Mouse (Mus musculus) embryo, embryonic 11.5 days (tissue): ENCODE data around the gene Cbx2.

ENCODE experiments used
- DNase-seq: peaks from one replicate; pipeline ENCODE4 v3.0.0-alpha.2; 2012; ENCODE audit warnings: low read depth, low spot score

Gene Cbx2

GRCm38 (mm10) chr11:119022895-119023615, at the start of gene Cbx2:
Gene Cbx2 (plus strand): TSS chr11:119022962.
- peak; percentile 85 for DNase-seq

DNA sequence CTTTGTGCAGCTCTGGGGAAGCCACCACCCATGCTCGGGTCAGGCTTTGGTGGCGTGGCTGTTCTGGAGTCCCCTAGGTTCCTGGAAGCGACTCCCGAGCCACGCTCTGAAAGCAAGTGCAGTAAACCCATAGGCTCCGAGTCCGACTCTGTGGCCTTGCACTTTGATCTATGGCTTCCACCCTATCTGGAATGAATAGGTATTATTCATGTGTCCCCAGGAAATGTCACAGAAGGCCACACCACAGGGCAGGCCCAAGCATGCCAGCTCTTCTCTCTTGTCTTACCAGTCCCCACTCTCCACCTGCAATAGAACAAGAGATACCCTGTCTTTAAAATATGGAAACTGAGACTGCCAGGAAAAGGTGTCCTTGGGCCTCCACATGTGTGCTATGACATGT, 48.4 kb upstream of the Cbx2 start:
- DNase-seq: no peak

DNA sequence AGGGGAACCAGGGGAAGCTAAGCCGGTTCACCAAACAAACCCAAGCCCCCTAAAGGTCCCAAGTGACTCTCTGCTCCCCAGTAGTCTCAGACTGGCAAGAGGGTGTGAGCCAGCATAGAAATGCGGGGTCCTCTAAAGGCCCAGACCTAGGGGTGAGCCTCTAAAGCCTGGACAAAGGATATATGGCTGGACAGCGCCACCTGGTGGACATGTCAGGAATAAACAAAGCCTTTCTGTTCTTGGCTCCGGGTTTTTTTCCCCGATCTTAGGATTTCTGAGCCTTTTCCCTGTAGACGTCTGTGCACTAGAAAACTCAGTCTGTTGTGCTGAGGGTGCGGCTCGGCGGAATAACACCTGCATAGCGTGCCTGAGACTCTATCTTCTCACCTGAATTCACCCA, 47.3 kb upstream of the Cbx2 start:
- DNase-seq: peak; percentile 67

GRCm38 (mm10) chr11:118975917-118976316, 46.8 kb upstream of the Cbx2 start:
- no peak for DNase-seq

DNA sequence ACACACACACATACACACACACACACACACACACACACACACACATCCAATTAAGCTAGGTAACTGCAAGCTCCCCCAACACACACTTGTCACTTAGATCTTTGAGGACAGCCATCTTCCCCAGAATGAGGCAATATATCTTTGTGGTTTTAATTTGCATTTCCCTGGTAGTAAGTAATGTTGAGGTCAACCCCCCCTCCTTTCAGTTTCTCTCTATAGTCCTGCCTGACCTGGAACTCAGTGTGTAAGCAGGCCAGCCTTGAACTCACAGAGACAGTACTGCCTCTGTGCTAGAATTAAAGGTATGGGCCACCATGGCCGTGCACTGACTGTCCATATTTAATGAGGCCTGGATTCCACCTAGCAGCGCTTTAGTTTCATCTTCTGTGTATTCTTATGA, 42.4 kb upstream of the Cbx2 start:
- no peak for DNase-seq

GRCm38 (mm10) chr11:118981012-118981776, 41.6 kb upstream of the Cbx2 start:
- no peak for DNase-seq

DNA sequence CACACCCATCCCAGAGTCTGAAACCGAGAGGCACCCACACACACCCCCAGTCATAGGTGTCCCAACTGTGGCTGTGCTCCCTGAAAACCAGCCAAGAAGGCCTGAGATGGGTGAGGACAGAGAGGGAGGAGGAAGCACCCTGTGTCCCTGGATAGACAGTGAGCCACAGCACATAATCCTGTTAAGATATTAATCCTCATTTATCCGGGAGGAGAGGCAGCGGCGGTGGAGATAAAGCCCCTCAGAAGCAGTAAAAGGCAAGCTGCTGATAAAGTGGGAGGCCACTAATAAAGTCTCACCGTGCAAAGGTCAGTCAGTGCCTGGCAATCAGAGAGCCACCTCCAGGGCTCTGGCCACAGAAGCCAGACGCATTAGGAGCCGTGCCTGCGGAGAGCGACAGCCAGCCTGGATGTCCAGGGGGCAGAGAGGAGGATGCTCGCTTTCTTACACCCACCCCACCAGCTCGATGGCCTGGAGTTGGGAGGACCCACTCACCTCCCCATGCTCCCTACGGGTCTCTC, 40.1 kb upstream of the Cbx2 start:
- no peak for DNase-seq

GRCm38 (mm10) chr11:118985571-118985970, 37.2 kb upstream of the Cbx2 start:
- no peak for DNase-seq

GRCm38 (mm10) chr11:118987999-118988398, 34.8 kb upstream of the Cbx2 start, which contains the start of gene Enpp7:
Gene Enpp7 (plus strand): TSS chr11:118988188.
- DNase-seq: no peak

DNA sequence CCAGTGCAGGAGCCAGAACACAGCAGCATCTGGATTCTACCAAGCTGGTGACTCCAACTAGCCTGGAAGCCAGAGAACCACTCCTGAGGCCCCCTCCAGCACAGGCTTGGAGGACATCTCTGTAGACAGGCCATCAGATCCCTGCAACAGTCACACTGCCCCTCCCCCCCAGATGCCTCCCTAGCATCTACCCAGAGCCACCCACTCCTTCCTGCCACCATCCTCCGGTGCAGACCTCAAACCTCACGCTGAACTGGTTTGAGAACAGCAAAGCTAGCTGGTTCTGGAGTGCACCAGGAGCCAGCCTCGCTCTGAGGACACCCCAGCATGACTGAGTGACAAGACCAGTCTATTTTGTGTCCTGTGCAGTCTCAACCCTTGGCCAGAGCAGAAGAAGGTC, 30.0 kb upstream of the Cbx2 start:
- DNase-seq: no peak

DNA sequence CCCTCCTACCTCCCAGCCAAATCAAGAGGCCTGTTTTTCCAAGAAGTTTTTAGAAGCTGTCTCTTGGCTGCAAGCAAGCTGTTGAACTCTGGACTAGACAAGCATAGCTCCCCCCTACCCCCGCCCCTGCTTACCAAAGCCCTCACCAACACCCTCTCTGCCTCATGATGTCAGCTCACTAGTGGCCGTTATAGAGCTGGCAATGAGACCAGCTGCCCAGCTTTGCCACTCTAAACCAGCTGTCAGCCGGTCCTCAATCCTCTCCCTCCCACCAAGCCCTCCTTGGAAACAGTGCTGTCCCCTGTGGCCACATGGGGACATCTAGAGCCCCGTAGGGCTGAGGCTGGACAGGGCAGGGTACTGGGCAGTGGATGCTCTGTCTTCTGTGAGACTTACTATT, 27.3 kb upstream of the Cbx2 start:
- no peak for DNase-seq

DNA sequence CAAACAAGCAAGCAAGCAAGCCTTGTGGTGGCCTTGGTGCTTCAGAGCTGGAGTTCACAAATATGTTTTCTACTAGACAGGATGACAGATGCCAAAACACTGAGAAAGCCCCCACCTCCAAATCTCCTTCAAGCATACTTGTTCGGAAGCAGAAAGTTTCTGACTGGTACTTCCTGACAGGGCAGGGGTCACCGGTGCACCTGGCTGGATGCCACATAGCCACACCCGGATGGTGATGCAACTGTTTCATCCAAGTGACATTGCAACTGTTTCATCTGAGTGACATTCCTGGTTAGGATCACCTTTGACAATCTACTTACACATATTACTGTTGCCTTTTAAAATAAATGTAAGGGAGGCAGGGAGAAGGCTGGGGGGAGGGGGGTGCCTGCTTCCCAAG, 25.6 kb upstream of the Cbx2 start:
- DNase-seq: no peak

- peak; percentile 84 for DNase-seq
These were observed 24.1 kb upstream of the Cbx2 start for GRCm38 (mm10) chr11:118998540-118999265.

DNA sequence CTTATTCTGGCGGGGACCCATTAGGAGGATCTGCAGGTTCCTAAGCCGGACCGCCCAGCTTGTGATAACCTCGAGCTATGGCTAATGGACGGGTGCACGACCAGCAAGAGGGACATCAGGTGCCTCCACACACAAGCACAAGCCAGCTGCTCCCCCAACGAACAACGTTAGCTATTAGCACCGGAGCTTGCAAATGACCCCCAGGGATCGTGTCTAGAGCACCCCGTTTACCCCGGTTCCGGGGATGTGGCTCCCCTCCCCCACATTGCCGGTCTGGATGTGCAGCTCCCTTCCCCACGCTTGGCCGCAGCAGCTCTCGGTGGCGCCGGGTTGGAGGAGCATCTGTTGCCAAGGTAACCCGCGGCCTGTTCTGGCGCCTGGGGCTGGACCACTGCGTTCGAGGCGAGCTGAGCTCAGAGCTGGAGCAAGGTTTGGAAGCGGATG, 23.4 kb upstream of the Cbx2 start:
- no peak for DNase-seq

DNA sequence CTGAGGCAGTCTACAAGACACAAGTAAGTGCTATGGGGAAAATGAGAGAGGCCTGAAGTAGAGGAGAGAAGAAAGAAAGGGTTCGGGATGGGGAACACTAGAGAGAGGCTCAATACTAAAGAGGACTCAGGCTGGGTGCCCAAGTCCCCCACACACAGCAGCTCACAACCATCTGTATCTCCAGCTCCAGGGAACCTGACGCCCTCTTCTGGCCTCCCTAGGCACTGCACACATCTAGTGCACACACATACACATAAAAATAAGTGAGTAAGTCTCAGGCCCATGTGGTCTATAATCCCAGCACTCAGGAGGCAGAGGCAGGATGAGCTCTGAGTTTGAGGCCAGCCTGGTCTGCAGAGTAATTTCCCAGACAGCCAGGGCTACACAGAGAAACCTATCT, 21.9 kb upstream of the Cbx2 start:
- DNase-seq: no peak

- no peak for DNase-seq
These were observed 21.2 kb upstream of the Cbx2 start for GRCm38 (mm10) chr11:119001493-119002128.

- DNase-seq: no peak
These were observed 17.1 kb upstream of the Cbx2 start for GRCm38 (mm10) chr11:119005547-119006275.

GRCm38 (mm10) chr11:119006462-119006861, 16.3 kb upstream of the Cbx2 start:
- no peak for DNase-seq

GRCm38 (mm10) chr11:119007461-119008456, 15.0 kb upstream of the Cbx2 start:
- no peak for DNase-seq

- DNase-seq: no peak
These were observed 8.3 kb upstream of the Cbx2 start for GRCm38 (mm10) chr11:119014455-119014854.
